Mouse (Mus musculus): Measurements from ENCODE around the gene Arhgap44. TPM values are rescaled to one million over a fixed set of nuclear protein-coding genes. Genes with fewer than 3 reads are reported as not detected.
A peak's percentile ranks its signal among the peaks of the same experiment; 100 is the strongest.

Gene Arhgap44
- polyA plus RNA-seq (2015; fragmentation: Nextera tagmentation; extraction: Ambion mirVana), result 5.3 and 6.0 TPM in 2 replicates

- WGBS, result 1% methylated on average over 21 of the region's 27 CpGs
- Histone ChIP-seq H3K27me3 (no peaks in the 10 kb centered on the region), H3K9me3 (replicated peaks) (no peaks in the 10 kb centered on the region), H3K4me3 (peak within 1 kb of the TSS; percentile 85), H3K4me2 (peak within 1 kb of the TSS; percentile 93), H3K9ac (peak within 1 kb of the TSS; percentile 91), H3K27ac (no peak within 1 kb of the TSS; the same call in 1 of the 2 replicates), H3K36me3 (ENCODE audit: poor library complexity, severe bottlenecking) (no peaks in the 10 kb centered on the region), H3K4me1 (peaks cover 14% of the 10 kb centered on the region)
- ATAC-seq, result peak; percentile 99
Observed at GRCm38 (mm10) chr11:65162767-65163120, at the start of gene Arhgap44. Arhgap44 (minus strand) TSS chr11:65162961.

- no peak for ATAC-seq
- Histone ChIP-seq H3K9me3 (replicated peaks) (no peaks in the 10 kb centered on the region), H3K36me3 (ENCODE audit: poor library complexity, severe bottlenecking) (no peaks in the 10 kb centered on the region), H3K9ac (no peak overlapping the region), H3K27me3 (no peaks in the 10 kb centered on the region), H3K4me1 (peaks cover 11% of the 10 kb centered on the region), H3K27ac (no peak overlapping the region), H3K4me2 (no peak overlapping the region), H3K4me3 (no peak overlapping the region)
- WGBS, result 82% methylated on average over 6 of the region's 6 CpGs
Observed at GRCm38 (mm10) chr11:65211701-65212100, 48.9 kb upstream of the Arhgap44 start.

- Histone ChIP-seq H3K27me3 (no peaks in the 10 kb centered on the region), H3K27ac (no peak overlapping the region), H3K36me3 (ENCODE audit: poor library complexity, severe bottlenecking) (no peaks in the 10 kb centered on the region), H3K4me1 (no peaks in the 10 kb centered on the region), H3K4me3 (no peak overlapping the region), H3K9me3 (replicated peaks) (no peaks in the 10 kb centered on the region), H3K9ac (no peak overlapping the region), H3K4me2 (no peak overlapping the region)
- 52% methylated on average over 6 of the region's 6 CpGs for WGBS
- ATAC-seq, result no peak
Observed at GRCm38 (mm10) chr11:65209441-65209840, 46.7 kb upstream of the Arhgap44 start.

- Histone ChIP-seq H3K9ac (no peak overlapping the region), H3K9me3 (replicated peaks) (no peaks in the 10 kb centered on the region), H3K4me1 (no peaks in the 10 kb centered on the region), H3K27ac (no peak overlapping the region), H3K27me3 (no peaks in the 10 kb centered on the region), H3K4me3 (no peak overlapping the region), H3K4me2 (no peak overlapping the region), H3K36me3 (ENCODE audit: poor library complexity, severe bottlenecking) (no peaks in the 10 kb centered on the region)
- 84% methylated on average over 5 of the region's 5 CpGs for WGBS
- ATAC-seq, result no peak
Observed at GRCm38 (mm10) chr11:65205306-65205705, 42.5 kb upstream of the Arhgap44 start.

- Histone ChIP-seq H3K27ac (no peak overlapping the region), H3K36me3 (ENCODE audit: poor library complexity, severe bottlenecking) (no peaks in the 10 kb centered on the region), H3K27me3 (no peaks in the 10 kb centered on the region), H3K4me1 (no peaks in the 10 kb centered on the region), H3K9me3 (replicated peaks) (no peaks in the 10 kb centered on the region), H3K4me3 (no peak overlapping the region), H3K4me2 (no peak overlapping the region), H3K9ac (no peak overlapping the region)
- WGBS, result 78% methylated on average over 13 of the region's 13 CpGs
- no peak for ATAC-seq
Observed at GRCm38 (mm10) chr11:65204651-65205050, 41.9 kb upstream of the Arhgap44 start.

GRCm38 (mm10) chr11:65203020-65203419, 40.3 kb upstream of the Arhgap44 start:
- Histone ChIP-seq H3K4me1 (no peaks in the 10 kb centered on the region), H3K4me2 (no peak overlapping the region), H3K27ac (no peak overlapping the region), H3K9ac (no peak overlapping the region), H3K4me3 (no peak overlapping the region), H3K9me3 (replicated peaks) (no peaks in the 10 kb centered on the region), H3K27me3 (no peaks in the 10 kb centered on the region), H3K36me3 (ENCODE audit: poor library complexity, severe bottlenecking) (no peaks in the 10 kb centered on the region)
- ATAC-seq, result no peak
- 78% methylated on average over 1 of the region's 1 CpGs for WGBS

GRCm38 (mm10) chr11:65202236-65202635, 39.5 kb upstream of the Arhgap44 start:
- H3K4me2 ChIP-seq, result no peak overlapping the region
- no peaks in the 10 kb centered on the region for H3K27me3 ChIP-seq
- no peaks in the 10 kb centered on the region for H3K36me3 ChIP-seq (ENCODE audit: poor library complexity, severe bottlenecking)
- no peaks in the 10 kb centered on the region for H3K4me1 ChIP-seq
- no peak for ATAC-seq
- no peaks in the 10 kb centered on the region for H3K9me3 ChIP-seq (replicated peaks)
- no peak overlapping the region for H3K27ac ChIP-seq
- H3K9ac ChIP-seq, result no peak overlapping the region
- 43% methylated on average over 5 of the region's 5 CpGs for whole genome bisulfite sequencing
- no peak overlapping the region for H3K4me3 ChIP-seq

GRCm38 (mm10) chr11:65198026-65198425, 35.3 kb upstream of the Arhgap44 start:
- Histone ChIP-seq H3K27ac (no peak overlapping the region), H3K9me3 (replicated peaks) (no peaks in the 10 kb centered on the region), H3K4me2 (no peak overlapping the region), H3K27me3 (no peaks in the 10 kb centered on the region), H3K4me3 (no peak overlapping the region), H3K4me1 (no peaks in the 10 kb centered on the region), H3K9ac (no peak overlapping the region), H3K36me3 (ENCODE audit: poor library complexity, severe bottlenecking) (no peaks in the 10 kb centered on the region)
- WGBS, result 84% methylated on average over 3 of the region's 3 CpGs
- no peak for ATAC-seq

GRCm38 (mm10) chr11:65197280-65197679, 34.5 kb upstream of the Arhgap44 start:
- no peak overlapping the region for H3K4me3 ChIP-seq
- H3K27me3 ChIP-seq, result no peaks in the 10 kb centered on the region
- no peak overlapping the region for H3K9ac ChIP-seq
- ATAC-seq, result 0 out of 2 replicates have a peak, but pooled peaks have one; percentile 57
- H3K27ac ChIP-seq, result no peak overlapping the region
- H3K9me3 ChIP-seq (replicated peaks), result no peaks in the 10 kb centered on the region
- no peak overlapping the region for H3K4me2 ChIP-seq
- WGBS, result 2% methylated on average over 3 of the region's 3 CpGs
- H3K4me1 ChIP-seq, result no peaks in the 10 kb centered on the region
- H3K36me3 ChIP-seq (ENCODE audit: poor library complexity, severe bottlenecking), result no peaks in the 10 kb centered on the region

- no peak for ATAC-seq
- 88% methylated on average over 12 of the region's 12 CpGs for WGBS
Observed at GRCm38 (mm10) chr11:65186974-65187373, 24.2 kb upstream of the Arhgap44 start.

GRCm38 (mm10) chr11:65185114-65185513, 22.4 kb upstream of the Arhgap44 start:
- WGBS, result 97% methylated on average over 1 of the region's 1 CpGs
- Histone ChIP-seq H3K4me1 (no peaks in the 10 kb centered on the region), H3K36me3 (ENCODE audit: poor library complexity, severe bottlenecking) (no peaks in the 10 kb centered on the region), H3K4me3 (no peak overlapping the region), H3K4me2 (no peak overlapping the region), H3K9me3 (replicated peaks) (no peaks in the 10 kb centered on the region), H3K27ac (no peak overlapping the region), H3K9ac (no peak overlapping the region), H3K27me3 (no peaks in the 10 kb centered on the region)
- no peak for ATAC-seq

More at GRCm38 (mm10) chr11:65186974-65187373, 24.2 kb upstream of the Arhgap44 start:
- Histone ChIP-seq H3K27ac (no peak overlapping the region), H3K9ac (no peak overlapping the region), H3K27me3 (no peaks in the 10 kb centered on the region), H3K4me2 (no peak overlapping the region), H3K4me1 (no peaks in the 10 kb centered on the region), H3K9me3 (replicated peaks) (no peaks in the 10 kb centered on the region), H3K36me3 (ENCODE audit: poor library complexity, severe bottlenecking) (no peaks in the 10 kb centered on the region), H3K4me3 (no peak overlapping the region)

- no peak overlapping the region for H3K9ac ChIP-seq
- no peaks in the 10 kb centered on the region for H3K36me3 ChIP-seq (ENCODE audit: poor library complexity, severe bottlenecking)
- no peaks in the 10 kb centered on the region for H3K27me3 ChIP-seq
- H3K4me3 ChIP-seq, result no peak overlapping the region
- WGBS, result 82% methylated on average over 4 of the region's 4 CpGs
- no peak overlapping the region for H3K4me2 ChIP-seq
- no peaks in the 10 kb centered on the region for H3K9me3 ChIP-seq (replicated peaks)
- H3K27ac ChIP-seq, result no peak overlapping the region
- no peak for ATAC-seq
- H3K4me1 ChIP-seq, result no peaks in the 10 kb centered on the region
Observed at GRCm38 (mm10) chr11:65170121-65170750, 7.5 kb upstream of the Arhgap44 start.

Measured in forebrain, embryonic 13.5 days (tissue).